Mouse (Mus musculus) midbrain, embryonic 14.5 days (tissue): ENCODE measurements around the gene Eogt. TPM values are rescaled to one million over a fixed set of nuclear protein-coding genes. Genes with fewer than 3 reads are reported as not detected.

ENCODE experiments used
- ATAC-seq: fragments of 200-750 bp; cut with Nextera tagmentation; 2 replicates; pipeline ENCODE4 v1.8.0; 2017; ENCODE audit warnings: moderate number of reproducible peaks, moderate library complexity; ENCODE audit not compliant: low FRiP score, low TSS enrichment
- DNase-seq: peaks from one replicate; pipeline ENCODE4 v3.0.0-alpha.2; 2015
- H3K27ac ChIP-seq: fragments of 300-500 bp; sonication (generic); replicated peaks from 2 replicates; pipeline ENCODE4 v1.5.1; 2014; ENCODE audit warnings: mild to moderate bottlenecking, low read depth, low read length, moderate library complexity
- H3K27me3 ChIP-seq: fragments of 300-500 bp; sonication (generic); 2 replicates; pipeline ENCODE4 v1.6.1; 2014; ENCODE audit warnings: low read length, control low read depth, mixed read lengths; ENCODE audit not compliant: control insufficient read depth, insufficient read depth
- H3K36me3 ChIP-seq: fragments of 300-500 bp; sonication (generic); 2 replicates; pipeline ENCODE4 v1.6.1; 2014; ENCODE audit warnings: low read length, control low read depth; ENCODE audit not compliant: control insufficient read depth, insufficient read depth
- H3K4me1 ChIP-seq: fragments of 300-500 bp; sonication (generic); 2 replicates; pipeline ENCODE4 v1.6.1; 2014; ENCODE audit warnings: mild to moderate bottlenecking, antibody characterized with exemption, low read length, control low read depth; ENCODE audit not compliant: control insufficient read depth, insufficient read depth
- H3K4me2 ChIP-seq: fragments of 300-500 bp; sonication (generic); 2 replicates; pipeline ENCODE4 v1.6.1; 2014; ENCODE audit warnings: mild to moderate bottlenecking, low read length, moderate library complexity
- H3K4me3 ChIP-seq: fragments of 300-500 bp; sonication (generic); replicated peaks from 2 replicates; pipeline ENCODE4 v1.5.1; 2014; ENCODE audit warnings: low read depth, low read length
- H3K9ac ChIP-seq: fragments of 300-500 bp; sonication (generic); replicated peaks from 2 replicates; pipeline ENCODE4 v1.6.1; 2014; ENCODE audit warnings: mild to moderate bottlenecking, low read length, moderate library complexity
- H3K9me3 ChIP-seq: fragments of 300-500 bp; sonication (generic); 2 replicates; pipeline ENCODE4 v1.6.1; 2016; ENCODE audit warnings: low read length, control low read depth, mixed read lengths; ENCODE audit not compliant: control insufficient read depth
- WGBS: fragments of 180-500 bp; shearing (Covaris S2); extraction: QIAGEN DNeasy Blood & Tissue Kit; methylation state at CpG from one replicate; pipeline ENCODE4 v1.1.7; 2014; 5-methylcytosine and 5-hydroxymethylcytosine counted together
- polyA plus RNA-seq: library from polyadenylated mRNA; unstranded; fragments of >200 nt; fragmentation: Nextera tagmentation; extraction: Ambion mirVana; gene quantifications from 2 replicates; pipeline ENCODE4 v1.2.1, GENCODE M21; 2014

Gene Eogt
- polyA plus RNA-seq, 1 experiment from 2014 or later = 9.1 TPM

GRCm38 (mm10) chr6:97082336-97082735 lies 66.6 kb downstream of the Eogt start:
- H3K9me3 ChIP-seq = 0 out of 2 replicates have a peak, but pooled peaks cover 5% of the 10 kb centered on the region

GRCm38 (mm10) chr6:97080016-97080415 lies 69.0 kb downstream of the Eogt start:
- no peaks in the 10 kb centered on the region for H3K36me3 ChIP-seq
- H3K4me2 ChIP-seq = peak overlapping the region; percentile 6; the same call in 1 of the 2 replicates
- peak overlapping the region; percentile 45 for H3K27ac ChIP-seq
- ATAC-seq (no peak), DNase-seq (no peak)
- no peak overlapping the region for H3K9ac ChIP-seq
- 23% methylated on average over 9 of the region's 9 CpGs for WGBS
- H3K4me3 ChIP-seq = no peak overlapping the region
- H3K4me1 ChIP-seq = peaks cover 5% of the 10 kb centered on the region; the same call in 1 of the 2 replicates
- H3K27me3 ChIP-seq = no peaks in the 10 kb centered on the region
- no peaks in the 10 kb centered on the region for H3K9me3 ChIP-seq

More at GRCm38 (mm10) chr6:97082336-97082735, 66.6 kb downstream of the Eogt start:
- no peaks in the 10 kb centered on the region for H3K36me3 ChIP-seq
- H3K27ac ChIP-seq = no peak overlapping the region
- DNase-seq (no peak), ATAC-seq (no peak)
- no peaks in the 10 kb centered on the region for H3K27me3 ChIP-seq
- WGBS = 92% methylated on average over 2 of the region's 2 CpGs
- H3K4me1 ChIP-seq = peaks cover 5% of the 10 kb centered on the region; the same call in 1 of the 2 replicates
- H3K4me3 ChIP-seq = no peak overlapping the region
- H3K4me2 ChIP-seq = no peak overlapping the region
- H3K9ac ChIP-seq = no peak overlapping the region

- no peaks in the 10 kb centered on the region for H3K36me3 ChIP-seq
- peak; percentile 83; the same call in 1 of the 2 replicates for ATAC-seq
- no peak within 1 kb of the TSS for H3K27ac ChIP-seq
Measured at GRCm38 (mm10) chr6:97060074-97060681, 88.8 kb downstream of the Eogt start, which contains the start of gene Fam19a4. Fam19a4 (minus strand) TSS chr6:97060413.

More at GRCm38 (mm10) chr6:97060074-97060681, 88.8 kb downstream of the Eogt start, which contains the start of gene Fam19a4:
- Histone ChIP-seq H3K4me3 (peak within 1 kb of the TSS; percentile 36), H3K9me3 (no peaks in the 10 kb centered on the region), H3K27me3 (peaks cover 16% of the 10 kb centered on the region), H3K9ac (peak within 1 kb of the TSS; percentile 27), H3K4me2 (peak within 1 kb of the TSS; percentile 72), H3K4me1 (peaks cover 15% of the 10 kb centered on the region)
- 1% methylated on average over 30 of the region's 30 CpGs for WGBS
- peak; percentile 69 for DNase-seq

Other genes starting within 250 kb of the Eogt start
- 5.7 and 8.0 TPM in 2 replicates for gene Fam19a4, start 88.8 kb downstream of the Eogt start, polyA plus RNA-seq
- gene Tmf1, start 29.9 kb upstream of the Eogt start, polyA plus RNA-seq = 37.5 and 42.7 TPM in 2 replicates
- 97.7 and 98.5 TPM in 2 replicates for gene Uba3, start 56.5 kb upstream of the Eogt start, polyA plus RNA-seq
- 70.7 and 113 TPM in 2 replicates for gene Arl6ip5, start 61.5 kb upstream of the Eogt start, polyA plus RNA-seq
- gene Lmod3, start 103.6 kb upstream of the Eogt start, polyA plus RNA-seq = not detected in 2 replicates